Mouse (Mus musculus) common myeloid progenitor, adult 5-6 weeks (primary cell): ENCODE measurements around the gene Hsf2bp. TPM values are rescaled to one million over a fixed set of nuclear protein-coding genes. Genes with fewer than 3 reads are reported as not detected.

Experiments
- ATAC-seq: replicated peaks from 2 replicates; pipeline ENCODE4 v1.8.0; 2016; ENCODE audit warnings: low read depth, mild to moderate bottlenecking, moderate TSS enrichment, inconsistent platforms; ENCODE audit not compliant: poor library complexity, severe bottlenecking
- total RNA-seq: library from RNA; stranded (forward); fragments of 200-1000, 187-1606 nt; gene quantifications from 2 replicates; pipeline ENCODE4 v1.2.3, GENCODE M21; 2017

Hsf2bp gene
- total RNA-seq, 1 experiment from 2014 or later: not detected

DNA sequence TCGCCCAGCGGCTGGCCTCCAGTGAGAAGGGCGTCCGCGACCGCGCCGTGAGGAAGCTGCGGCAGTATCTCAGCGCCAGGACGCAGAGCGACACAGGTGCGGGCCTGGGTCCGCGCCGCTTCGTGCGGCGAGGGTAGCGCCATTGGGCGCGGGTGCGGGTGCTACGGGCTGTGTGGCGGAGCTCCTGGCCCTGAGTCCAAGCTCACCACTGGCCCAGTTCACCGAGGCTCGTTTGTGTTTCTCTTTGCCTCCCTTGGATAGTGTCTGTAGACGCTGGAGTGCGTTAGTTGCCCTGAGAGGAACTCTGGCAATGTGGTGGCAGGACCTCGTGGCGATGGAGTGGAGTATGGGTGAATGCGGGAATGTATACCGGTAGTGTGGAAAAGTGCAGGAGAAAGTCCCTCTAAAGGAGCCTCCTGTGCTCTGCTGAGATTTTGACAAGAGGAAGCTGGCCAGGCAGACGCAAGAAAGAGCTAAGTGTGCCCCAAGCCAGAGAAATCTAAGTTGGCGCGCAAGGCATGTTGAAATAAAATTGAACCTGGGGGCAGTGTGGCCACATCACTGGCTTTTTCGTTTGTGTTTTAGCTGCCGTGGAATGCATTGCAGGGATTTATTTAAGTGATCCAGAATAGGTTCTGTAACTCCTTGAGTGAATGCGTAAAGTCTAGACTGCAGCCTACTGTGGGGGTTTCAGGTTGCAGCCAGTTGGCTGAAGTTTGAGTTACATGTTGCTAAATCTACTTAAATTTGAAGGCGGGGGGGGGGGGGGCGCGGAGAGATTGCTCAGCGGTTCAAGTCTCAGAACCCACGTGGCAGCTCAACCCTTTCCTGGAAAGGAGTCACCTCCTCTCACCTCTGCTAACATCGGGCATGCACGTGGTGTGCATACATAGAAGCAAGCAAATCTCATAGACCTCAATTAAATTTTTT is 625 bp upstream of the Hsf2bp start:
- no peak for ATAC-seq

DNA sequence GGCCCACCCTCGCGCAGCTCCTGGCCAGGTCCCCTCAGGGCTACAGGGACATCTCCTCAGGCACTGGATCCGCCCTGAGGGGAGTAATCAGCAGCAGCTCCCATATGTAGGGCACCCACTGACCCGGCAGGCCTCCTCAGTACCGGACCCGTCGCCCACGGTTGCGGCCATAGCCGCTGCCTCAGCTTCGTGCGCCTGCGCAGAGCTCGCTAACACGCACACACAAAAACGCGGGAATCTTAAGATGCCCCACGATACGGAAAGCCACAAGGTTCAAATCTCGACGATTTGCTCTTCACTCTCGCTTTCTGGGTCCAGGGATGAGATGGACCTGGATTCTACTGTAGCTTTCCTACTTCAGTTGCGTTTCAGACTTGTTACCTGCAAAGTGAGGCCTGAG is 1.8 kb downstream of the Hsf2bp start:
- ATAC-seq: no peak

DNA sequence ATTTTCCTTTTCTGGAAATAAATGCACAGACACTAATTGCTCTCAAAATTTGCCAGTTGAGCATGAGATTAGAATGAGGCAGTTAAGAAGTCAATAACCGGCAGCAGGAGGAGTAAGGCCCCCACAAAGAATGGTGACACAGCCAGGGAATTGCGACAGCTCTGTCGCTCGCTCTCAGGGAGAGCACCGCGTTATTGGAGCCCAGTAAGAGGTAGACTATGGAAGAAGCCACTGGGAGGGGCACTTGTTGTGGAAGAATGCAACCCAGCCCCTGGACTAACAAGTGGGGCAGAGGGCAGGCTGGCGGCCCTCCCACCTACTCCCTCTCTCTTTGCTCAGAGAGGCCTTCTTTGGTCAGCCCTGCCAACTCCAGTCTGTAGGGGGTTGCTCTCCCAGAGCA is 4.5 kb downstream of the Hsf2bp start:
- no peak for ATAC-seq

DNA sequence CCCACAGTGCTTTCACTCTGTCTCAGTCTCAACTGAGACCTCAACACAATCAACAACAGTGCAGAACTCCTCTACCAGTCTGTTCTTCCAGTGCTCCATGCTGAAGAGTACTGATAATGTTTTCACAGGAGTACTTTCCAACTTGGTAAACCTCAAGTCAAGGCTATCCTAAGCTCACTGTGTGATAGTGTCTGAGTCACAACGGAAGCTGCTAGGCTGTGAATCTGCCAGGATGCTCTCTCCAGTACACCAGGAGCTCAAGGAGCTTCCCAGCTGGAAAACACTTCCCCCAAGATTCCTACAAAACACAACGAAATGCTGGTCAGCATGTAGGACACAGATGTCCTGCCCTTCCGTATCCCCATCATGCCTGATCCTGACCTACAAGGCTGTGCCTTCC is 7.8 kb downstream of the Hsf2bp start:
- no peak for ATAC-seq

DNA sequence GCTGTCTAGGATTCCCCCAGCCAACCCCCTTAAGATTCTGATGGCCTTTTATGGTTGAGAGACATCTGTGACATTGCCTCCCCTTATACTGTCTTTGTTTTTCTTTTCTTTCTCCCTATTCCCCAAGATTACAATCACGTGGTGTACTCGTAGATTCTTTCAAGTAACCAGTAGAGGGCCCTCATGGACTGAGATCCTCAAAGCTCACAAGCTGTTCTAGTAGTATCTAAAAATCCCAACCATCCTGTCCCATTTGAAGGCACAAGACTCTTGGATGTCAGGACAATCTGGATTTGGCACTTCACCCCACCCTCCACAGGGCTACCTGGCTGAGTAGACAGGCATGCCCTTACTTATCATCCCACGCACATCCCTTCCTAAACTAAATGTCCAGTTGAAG is 8.5 kb downstream of the Hsf2bp start:
- ATAC-seq: peak; percentile 69

DNA sequence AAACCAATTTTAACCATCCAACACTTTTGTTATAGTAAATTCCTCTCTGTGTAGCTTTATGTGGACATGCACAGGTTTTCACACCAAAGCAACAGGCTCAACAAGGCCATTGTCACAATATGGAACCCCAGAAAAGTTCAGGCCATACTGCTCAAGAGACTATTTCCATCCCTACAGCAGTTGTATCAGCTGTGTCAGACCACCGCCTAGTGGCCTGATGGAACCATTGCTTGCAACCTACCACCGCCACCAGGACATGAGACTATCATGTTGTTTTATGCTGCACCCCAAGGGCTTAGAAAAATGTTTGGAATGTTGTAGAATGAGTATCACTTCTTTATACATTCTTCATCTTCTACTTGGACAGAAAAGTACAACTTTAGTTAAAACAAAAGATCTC is 10.8 kb downstream of the Hsf2bp start:
- peak; percentile 90 for ATAC-seq

DNA sequence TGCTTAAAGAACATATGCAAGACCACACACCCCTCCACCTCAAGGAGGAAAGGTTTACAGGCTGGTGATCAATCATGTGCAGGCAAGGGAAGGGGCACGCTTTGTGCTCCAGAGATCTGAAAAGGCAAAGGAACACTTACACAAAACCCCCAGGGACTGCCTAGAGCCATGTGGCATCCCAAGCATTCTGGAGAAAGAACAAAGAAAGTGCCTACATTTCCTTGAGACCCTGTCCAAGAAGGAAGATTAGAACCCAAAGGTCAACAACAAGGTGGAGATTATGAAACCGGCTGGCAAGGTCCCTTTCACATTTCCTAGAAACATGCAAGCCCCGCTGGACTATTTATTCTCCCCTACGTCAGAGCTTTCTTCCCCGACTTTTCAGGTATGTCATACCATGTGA is 11.5 kb downstream of the Hsf2bp start:
- ATAC-seq: no peak

DNA sequence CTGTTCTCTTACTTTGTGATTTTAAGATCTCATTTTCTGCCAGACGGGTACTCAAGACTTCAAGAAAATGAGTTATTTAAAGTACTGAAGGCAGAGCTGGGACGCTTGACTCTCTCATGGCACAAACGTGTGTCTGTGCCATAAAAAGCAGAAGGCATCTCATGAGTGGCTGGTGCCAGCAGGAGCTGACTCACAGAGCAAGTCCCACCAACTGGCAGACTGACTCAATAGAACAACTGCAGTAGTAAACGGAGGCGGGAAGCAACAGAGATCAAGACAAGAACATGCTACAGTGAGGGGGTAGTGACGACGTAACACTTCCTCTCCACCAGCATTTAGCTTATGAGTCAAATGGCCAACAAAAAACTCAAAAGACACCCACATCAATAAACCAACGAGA is 13.1 kb downstream of the Hsf2bp start:
- no peak for ATAC-seq

DNA sequence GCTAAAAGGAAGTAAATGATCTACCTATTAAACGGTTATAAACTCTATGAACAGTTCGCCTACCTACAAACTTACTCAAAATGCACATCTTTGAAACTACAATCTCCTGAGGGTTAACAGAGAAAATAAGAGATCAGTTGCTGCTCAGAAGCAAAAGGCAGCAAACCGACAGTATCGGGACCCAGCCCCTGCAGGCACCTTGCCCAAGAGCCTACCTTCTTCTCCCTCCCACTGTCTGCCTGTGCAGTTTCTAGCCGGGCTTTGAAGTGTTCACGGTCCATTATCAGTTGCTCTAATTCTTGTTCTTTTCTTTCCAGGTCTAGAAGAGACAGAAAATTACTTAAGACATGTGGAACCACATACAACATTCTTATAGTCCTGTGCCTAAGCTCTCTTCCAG is 13.6 kb downstream of the Hsf2bp start:
- ATAC-seq: no peak

DNA sequence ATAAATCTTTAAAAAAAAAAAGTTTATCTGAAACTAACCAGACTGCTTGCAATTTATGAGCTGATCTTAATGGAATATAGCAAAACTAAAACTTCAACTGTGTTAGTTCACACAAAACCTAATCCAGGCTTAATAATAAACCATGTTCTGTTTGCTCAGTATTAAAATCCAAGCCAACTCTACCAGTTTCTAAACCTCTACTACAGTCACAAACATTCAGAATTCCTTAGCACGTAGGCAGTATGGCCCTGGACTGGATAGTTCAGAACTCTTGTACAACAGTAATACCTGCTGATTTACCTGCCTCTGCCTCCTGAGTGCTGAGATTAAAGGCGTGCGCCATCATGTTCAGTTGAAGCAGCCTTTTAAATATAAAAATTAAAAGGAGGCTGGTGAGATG is 14.2 kb downstream of the Hsf2bp start:
- no peak for ATAC-seq

DNA sequence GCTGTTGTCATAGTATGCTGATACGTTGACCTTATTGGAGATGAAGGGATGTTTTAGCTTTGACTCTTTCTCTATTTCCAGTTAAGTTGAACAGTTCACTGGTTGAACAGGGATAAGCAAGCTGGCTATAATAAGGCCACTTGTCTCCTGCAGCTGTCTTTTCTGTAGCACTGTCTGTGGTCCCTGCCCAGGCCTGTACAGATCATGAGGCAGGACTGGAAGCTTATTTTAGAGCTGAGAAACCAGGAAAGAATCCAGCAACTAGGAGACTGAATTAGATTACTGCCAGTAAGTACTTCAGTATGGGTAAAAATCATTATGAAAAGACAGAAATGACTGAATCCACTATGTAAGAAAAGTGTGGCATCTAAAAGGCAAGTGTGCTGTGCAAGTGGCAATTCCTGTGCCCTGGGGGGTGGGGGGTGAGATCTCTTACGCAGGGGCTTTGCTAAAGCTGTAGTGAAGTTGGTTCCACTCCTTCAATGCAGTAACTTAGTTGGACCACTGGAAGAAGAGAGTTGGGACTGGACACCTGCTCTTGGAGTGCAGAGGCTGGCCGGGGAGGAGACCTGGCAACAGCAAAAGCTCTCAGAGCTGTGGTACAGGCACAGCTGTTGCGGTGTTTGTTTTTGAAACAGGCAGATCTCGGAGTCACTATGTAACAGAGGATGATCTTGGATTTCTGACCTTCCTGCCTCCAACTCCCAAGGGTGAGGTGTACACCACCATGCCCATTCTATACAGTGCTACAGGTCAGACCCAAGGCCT is 17.8 kb downstream of the Hsf2bp start:
- no peak for ATAC-seq

DNA sequence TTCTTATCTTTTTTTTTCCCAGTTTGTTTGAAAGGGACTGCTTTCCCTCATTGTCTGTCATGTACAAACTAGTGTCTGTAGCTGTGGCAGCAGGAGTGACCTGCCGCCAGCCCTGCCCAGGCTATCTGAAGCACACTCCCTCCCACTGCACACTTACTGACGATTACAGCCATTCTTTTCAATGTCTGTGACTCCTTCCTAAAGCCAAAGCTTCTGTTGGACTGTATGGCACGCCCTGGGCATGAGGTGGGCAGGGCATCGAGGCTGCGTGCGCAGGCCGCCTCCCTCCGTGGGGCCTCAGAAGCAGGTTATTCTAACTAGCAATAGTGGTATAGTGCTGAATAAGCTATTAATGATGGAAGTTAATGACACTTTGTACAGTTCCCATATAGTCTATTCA is 19.7 kb downstream of the Hsf2bp start:
- ATAC-seq: no peak

DNA sequence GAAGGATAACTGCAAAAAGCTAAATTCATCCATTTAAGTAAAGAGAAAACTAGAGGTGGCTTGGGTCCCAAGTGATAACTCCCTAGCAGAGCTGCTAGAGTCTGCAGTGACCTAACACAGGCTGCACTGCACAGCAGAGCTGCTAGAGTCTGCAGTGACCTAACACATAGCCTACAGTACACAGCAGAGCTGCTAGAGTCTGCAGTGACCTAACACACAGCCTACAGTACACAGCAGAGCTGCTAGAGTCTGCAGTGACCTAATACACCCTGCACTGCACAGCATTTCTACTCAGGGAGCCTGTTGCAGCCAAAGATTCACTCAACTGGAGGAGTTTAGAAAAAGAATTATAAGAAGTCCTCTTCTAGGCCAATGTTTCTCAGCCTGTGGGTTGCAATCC is 22.5 kb downstream of the Hsf2bp start:
- ATAC-seq: no peak

DNA sequence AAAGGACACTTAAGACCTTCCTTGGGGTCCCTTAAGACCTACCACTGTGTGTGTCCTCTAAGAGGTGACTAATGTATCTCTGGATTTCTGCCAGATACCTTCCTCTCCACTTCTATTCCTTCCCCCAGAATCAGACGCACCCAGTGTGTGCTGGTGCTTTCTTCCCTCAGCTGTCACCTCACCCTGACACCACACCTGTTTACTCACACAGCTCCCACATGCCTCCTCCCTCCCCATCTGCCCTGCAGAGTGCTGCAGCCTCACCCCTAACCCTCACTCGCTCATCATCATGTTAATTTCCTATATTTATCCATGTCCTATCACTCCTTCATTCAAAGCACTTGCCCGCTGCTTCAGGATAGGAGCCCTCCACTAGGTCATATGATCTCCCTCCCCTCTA is 23.9 kb downstream of the Hsf2bp start:
- ATAC-seq: no peak

DNA sequence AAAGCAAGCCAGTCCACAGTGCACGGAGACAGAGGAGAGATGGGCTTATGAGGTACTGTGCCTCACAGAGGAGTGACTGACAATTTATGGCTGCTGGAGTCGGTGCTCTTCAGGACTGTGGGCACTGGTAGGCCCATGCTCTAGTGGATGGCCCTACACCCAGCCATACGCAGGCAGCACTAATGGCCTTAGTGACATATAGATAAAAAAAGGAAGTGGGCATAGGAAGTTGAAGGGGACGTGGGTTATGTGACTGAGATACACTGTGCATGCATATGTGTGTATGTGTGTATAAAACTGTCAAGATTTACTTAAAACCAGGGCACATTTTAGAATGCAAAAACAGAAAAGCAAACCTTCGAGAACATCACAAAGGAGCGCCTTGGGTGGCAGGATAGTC is 24.5 kb downstream of the Hsf2bp start:
- ATAC-seq: peak; percentile 50; the same call in 1 of the 2 replicates

DNA sequence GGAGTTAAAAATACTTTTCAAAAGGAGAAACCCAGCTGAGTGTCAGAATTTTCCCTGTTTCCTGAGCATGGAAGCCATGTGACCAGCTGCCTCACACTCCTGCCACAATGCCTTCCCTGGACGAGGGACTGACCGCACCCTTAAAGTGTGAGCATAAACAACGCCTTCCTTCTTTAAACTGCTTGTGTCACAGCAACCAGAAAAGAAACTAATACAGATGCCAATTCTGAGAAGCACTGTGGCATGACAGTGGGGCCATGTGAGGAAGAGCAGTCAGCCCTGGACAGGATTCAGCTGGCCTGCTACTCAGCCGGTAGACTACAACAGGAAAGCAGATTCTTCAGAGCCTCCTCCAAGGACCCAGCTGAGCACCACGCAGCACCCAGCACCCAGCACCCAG is 29.3 kb downstream of the Hsf2bp start:
- ATAC-seq: no peak

DNA sequence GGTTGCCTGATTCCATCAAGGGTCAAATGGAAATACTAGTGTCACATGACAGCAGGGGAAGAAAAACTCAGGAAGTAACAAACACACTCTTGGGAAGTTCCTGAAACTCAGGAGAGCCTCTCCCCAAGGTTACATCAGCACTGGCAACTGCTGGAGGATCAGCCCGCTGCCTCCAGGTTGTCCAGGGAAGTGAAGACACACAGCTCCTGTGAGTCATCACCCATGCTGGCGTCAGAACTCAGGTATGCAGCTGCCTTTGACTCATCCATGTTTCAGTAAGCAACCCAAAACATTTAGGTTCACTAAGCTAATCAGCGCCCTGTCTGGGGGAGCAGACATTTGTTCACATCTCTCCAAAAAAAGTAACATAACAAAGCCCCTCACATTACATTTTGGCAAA is 32.9 kb downstream of the Hsf2bp start:
- ATAC-seq: no peak

DNA sequence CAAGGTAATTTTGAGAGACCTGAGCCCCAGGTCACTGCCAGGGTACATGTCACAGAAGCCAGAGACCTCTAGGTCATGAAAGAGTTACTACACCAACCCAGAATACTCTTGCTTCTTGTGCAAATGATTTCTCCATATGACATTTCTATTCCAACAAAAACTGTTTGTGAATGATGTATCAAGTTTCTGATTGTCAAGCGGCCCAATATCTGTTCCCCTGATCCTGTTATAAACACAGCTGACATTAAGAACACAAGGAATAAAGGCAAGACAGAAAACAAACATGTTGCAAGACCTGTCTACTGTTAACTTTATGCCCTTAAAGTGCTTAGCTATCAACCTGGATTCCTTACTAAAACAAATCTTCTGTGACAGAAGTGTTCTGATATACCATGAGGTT is 37.8 kb downstream of the Hsf2bp start:
- ATAC-seq: no peak

DNA sequence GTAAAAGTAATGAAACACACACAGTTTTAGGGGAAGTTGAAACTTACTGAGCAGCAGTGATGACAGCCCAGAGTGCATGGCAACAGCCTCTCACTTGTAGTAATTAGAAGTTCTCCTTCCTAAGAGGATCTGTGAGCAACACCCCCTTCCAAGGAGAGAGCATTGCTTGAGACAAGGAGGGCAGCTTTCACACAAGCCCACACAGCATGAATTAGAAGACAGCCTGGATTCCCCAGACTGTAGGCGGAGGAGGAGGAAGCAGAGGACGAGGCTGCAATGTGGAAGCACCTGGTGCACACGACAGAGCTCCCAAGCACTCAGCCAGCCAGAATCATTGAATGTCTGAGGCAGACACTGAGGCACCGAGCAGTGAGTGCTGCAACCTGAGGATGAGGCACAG is 39.8 kb downstream of the Hsf2bp start:
- ATAC-seq: 0 out of 2 replicates have a peak, but pooled peaks have one; percentile 29

DNA sequence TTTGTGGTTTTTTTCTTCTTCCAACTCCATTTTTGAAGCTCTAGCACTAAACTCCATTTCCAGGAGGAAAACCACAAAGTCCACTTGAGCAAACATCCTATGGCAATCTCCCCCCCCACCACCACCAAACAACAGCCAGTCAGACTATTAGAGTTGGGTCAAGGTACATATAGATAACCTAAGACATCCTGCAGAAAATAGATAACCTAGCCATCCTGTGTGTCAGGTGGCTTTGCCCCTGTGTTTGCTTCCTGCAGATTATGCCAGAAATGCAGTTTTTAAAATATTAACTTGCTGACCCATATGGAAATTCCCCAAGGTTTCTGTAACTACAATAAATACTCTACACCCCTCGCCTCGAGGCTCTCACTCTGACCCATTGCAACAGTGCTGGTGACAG is 40.4 kb downstream of the Hsf2bp start:
- ATAC-seq: no peak

DNA sequence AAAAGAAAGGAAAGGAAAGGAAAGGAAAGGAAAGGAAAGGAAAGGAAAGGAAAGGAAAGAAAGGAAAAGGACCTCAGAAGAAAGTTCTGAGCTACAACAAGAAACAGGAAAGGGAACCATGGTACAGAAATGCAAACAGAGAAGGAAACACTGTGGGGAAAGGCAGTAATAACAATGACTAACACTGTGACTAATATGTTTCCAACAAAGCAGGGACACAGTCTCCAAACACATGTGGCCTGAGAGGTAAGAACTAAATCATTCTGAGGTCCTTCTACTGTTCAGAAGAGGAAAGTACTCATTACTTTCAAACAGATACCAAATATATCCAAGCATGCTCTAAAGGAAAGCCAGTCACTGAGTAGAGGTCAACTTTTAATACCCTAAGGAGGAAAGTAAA is 42.0 kb downstream of the Hsf2bp start:
- no peak for ATAC-seq
